Mouse (Mus musculus): ENCODE measurements around the gene Il1r2. TPM values are rescaled to one million over a fixed set of nuclear protein-coding genes. Genes with fewer than 3 reads are reported as not detected.

The Il1r2 gene
- total RNA-seq, 2 experiments from 2014 or later: not detected

GRCm38 (mm10) chr1:40061359-40061758, 12.5 kb upstream of the Il1r2 start:
- DNase-seq: no peak

GRCm38 (mm10) chr1:40063409-40063808, 10.5 kb upstream of the Il1r2 start:
- DNase-seq: no peak

GRCm38 (mm10) chr1:40064508-40064907, 9.4 kb upstream of the Il1r2 start:
- no peak for DNase-seq

GRCm38 (mm10) chr1:40072558-40072957, 1.3 kb upstream of the Il1r2 start:
- DNase-seq: no peak

GRCm38 (mm10) chr1:40077328-40077727, 3.4 kb downstream of the Il1r2 start:
- DNase-seq: no peak

- no peak for DNase-seq
These were observed 7.2 kb downstream of the Il1r2 start for GRCm38 (mm10) chr1:40081041-40081440.

GRCm38 (mm10) chr1:40084386-40084785, 10.5 kb downstream of the Il1r2 start:
- no peak for DNase-seq

- DNase-seq: peak; percentile 67 to 68
These were observed 11.7 kb downstream of the Il1r2 start for GRCm38 (mm10) chr1:40085403-40086182.

GRCm38 (mm10) chr1:40091160-40091559, 17.3 kb downstream of the Il1r2 start:
- DNase-seq: no peak

GRCm38 (mm10) chr1:40092541-40092940, 18.7 kb downstream of the Il1r2 start:
- peak in 1 of 2 experiments; percentile 7 for DNase-seq

GRCm38 (mm10) chr1:40094601-40095304, 20.9 kb downstream of the Il1r2 start:
- no peak for DNase-seq

GRCm38 (mm10) chr1:40095585-40095984, 21.7 kb downstream of the Il1r2 start:
- DNase-seq: no peak

GRCm38 (mm10) chr1:40106306-40106705, 32.4 kb downstream of the Il1r2 start:
- no peak for DNase-seq

GRCm38 (mm10) chr1:40106719-40107118, 32.8 kb downstream of the Il1r2 start:
- DNase-seq: no peak

GRCm38 (mm10) chr1:40107971-40108749, 34.3 kb downstream of the Il1r2 start:
- no peak for DNase-seq

GRCm38 (mm10) chr1:40109736-40110135, 35.9 kb downstream of the Il1r2 start:
- no peak for DNase-seq

GRCm38 (mm10) chr1:40115271-40115670, 41.4 kb downstream of the Il1r2 start:
- peak in 1 of 2 experiments; percentile 8 for DNase-seq

- peak; percentile 67 to 69 for DNase-seq
These were observed 42.5 kb downstream of the Il1r2 start for GRCm38 (mm10) chr1:40116422-40116821.

GRCm38 (mm10) chr1:40117565-40117964, 43.7 kb downstream of the Il1r2 start:
- peak; percentile 4 to 5 for DNase-seq

- no peak for DNase-seq
These were observed 50.4 kb downstream of the Il1r2 start for GRCm38 (mm10) chr1:40124237-40124636.

GRCm38 (mm10) chr1:40128481-40128880, 54.6 kb downstream of the Il1r2 start:
- DNase-seq: no peak

- no peak for DNase-seq
These were observed 55.4 kb downstream of the Il1r2 start for GRCm38 (mm10) chr1:40129321-40129720.

GRCm38 (mm10) chr1:40131631-40132030, 57.8 kb downstream of the Il1r2 start:
- no peak for DNase-seq

Measured in layer of hippocampus, postnatal 36 days (tissue).